Mouse (Mus musculus) embryo, embryonic 9.5 days (tissue): ENCODE data around the gene Eif4a1.
"Not testable (repeated sequence)": the region's sequence is repeated elsewhere in the genome, so short reads cannot be mapped to it uniquely, and the experiment has no call there.

Experiments
- DNase-seq: peaks from one replicate; pipeline ENCODE4 v3.0.0-alpha.2; 2017; ENCODE audit errors: extremely low spot score

The Eif4a1 gene

GRCm38 (mm10) chr11:69633128-69633866 is 38.9 kb downstream of the Eif4a1 start:
- DNase-seq = no peak

GRCm38 (mm10) chr11:69632284-69633089 is 39.7 kb downstream of the Eif4a1 start, which contains the start of gene Fxr2:
Gene Fxr2, plus strand, starts transcription at chr11:69632990.
- DNase-seq = peak; percentile 100

GRCm38 (mm10) chr11:69629802-69630201 is 42.4 kb downstream of the Eif4a1 start:
- no peak for DNase-seq

DNA sequence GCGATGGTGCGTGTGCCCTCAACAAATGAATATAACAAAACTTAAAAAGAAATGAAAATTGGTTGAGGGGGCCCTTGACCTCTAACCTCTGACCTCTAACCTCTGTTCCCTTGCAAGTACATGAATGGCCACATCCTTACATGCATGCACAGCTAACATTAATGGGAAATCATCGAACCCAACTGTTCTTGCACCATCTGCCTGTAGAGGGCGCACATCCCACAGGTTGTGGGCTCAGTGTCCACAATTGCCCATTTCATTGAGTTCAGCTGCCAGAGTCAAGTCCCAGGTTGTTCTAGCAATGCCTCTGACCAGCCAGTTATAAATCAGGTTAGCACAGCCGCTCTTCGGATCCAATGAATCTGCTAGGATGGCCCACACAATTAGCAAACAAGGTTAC is 43.9 kb downstream of the Eif4a1 start:
- peak; percentile 82 for DNase-seq

DNA sequence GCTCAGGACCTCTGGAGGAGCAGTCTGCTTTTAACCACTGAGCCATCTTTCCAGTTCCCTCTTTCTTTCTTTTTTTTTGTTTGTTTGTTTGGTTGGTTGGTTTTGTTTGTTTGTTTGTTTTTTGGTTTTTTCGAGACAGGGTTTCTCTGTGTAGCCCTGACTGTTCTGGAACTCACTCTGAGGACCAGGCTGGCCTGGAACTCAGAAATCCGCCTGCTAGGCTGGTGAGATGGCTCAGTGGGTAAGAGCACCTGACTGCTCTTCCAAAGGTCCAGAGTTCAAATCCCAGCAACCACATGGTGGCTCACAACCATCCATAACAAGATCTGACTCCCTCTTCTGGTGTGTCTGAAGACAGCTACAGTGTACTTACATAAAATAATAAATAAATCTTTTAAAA is 47.9 kb downstream of the Eif4a1 start:
- not testable (repeated sequence) for DNase-seq

DNA sequence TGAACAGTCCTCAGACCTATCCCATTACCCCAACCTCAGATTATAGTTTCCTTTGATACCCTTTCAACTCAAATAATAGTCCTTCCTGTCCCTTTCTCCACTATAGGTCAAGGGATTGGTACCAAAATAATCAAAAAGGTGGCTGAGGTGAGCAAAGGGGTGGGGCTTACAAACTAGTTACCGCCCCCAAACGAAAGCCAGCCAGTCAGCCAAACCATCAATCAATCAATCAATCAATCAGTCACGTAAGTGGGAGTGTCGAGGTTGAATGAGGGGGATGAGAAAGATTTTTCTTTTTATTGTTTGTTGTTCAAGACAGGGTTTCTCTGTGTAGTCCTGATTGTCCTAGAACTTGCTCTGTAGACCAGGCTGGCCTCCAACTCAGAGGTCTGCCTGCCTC is 49.2 kb downstream of the Eif4a1 start:
- DNase-seq = no peak

GRCm38 (mm10) chr11:69622406-69622805 is 49.8 kb downstream of the Eif4a1 start:
- DNase-seq = no peak

- peak; percentile 82 for DNase-seq
Measured at GRCm38 (mm10) chr11:69621571-69622268, 50.5 kb downstream of the Eif4a1 start, which contains the start of gene Sat2. Gene Sat2, plus strand, starts transcription at chr11:69622024.

- no peak for DNase-seq
Measured at GRCm38 (mm10) chr11:69620394-69621081, 51.7 kb downstream of the Eif4a1 start.

DNA sequence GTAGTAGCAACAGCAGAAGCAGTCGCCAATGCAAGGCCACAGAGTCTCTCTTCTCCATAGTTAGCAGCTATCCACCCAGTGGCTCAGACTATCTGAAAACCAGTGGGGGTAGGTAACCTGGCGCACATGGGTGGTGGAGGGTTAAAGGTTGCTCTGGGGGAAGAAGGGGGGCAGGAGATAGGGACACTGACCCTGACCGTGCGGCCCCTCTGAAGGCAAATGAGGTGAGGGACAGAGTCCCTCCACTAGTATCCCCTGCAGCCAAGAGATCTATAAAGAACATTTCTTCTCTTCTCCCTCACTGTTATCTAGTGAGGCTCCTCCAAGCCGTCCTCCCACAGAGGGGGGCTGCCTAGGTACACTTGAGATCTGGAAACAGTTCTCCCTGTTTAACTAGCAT is 54.4 kb downstream of the Eif4a1 start, which contains the start of gene Shbg:
Gene Shbg (minus strand): TSS at position 101 of the 400 bp plus-strand sequence.
- no peak for DNase-seq
